Mouse (Mus musculus) lung, postnatal 0 days (tissue): ENCODE data around the gene Elf2. TPM values are rescaled to one million over a fixed set of nuclear protein-coding genes. Genes with fewer than 3 reads are reported as not detected.
A peak's percentile ranks its signal among the peaks of the same experiment; 100 is the strongest.

ENCODE experiments used
- ATAC-seq: fragments of 200-750 bp; cut with Nextera tagmentation; 2 replicates; pipeline ENCODE4 v1.8.0; 2017; ENCODE audit warnings: moderate library complexity
- DNase-seq: peaks from one replicate; pipeline ENCODE4 v3.0.0-alpha.2; 2016; ENCODE audit warnings: low spot score
- H3K27ac ChIP-seq: fragments of 300-500 bp; sonication (generic); 2 replicates; pipeline ENCODE4 v1.5.1; 2014; ENCODE audit warnings: antibody characterized with exemption, mild to moderate bottlenecking, low read length, mixed read lengths
- H3K27me3 ChIP-seq: fragments of 300-500 bp; sonication (generic); replicated peaks from 2 replicates; pipeline ENCODE4 v1.6.1; 2014; ENCODE audit warnings: low read length, mixed read lengths; ENCODE audit not compliant: insufficient read depth
- H3K36me3 ChIP-seq: fragments of 300-500 bp; sonication (generic); 2 replicates; pipeline ENCODE4 v1.6.1; 2014; ENCODE audit warnings: low read length, mixed read lengths; ENCODE audit not compliant: insufficient read depth
- H3K4me1 ChIP-seq: fragments of 300-500 bp; sonication (generic); 2 replicates; pipeline ENCODE4 v1.6.1; 2014; ENCODE audit warnings: antibody characterized with exemption, low read depth, low read length, mixed read lengths; ENCODE audit not compliant: insufficient read depth
- H3K4me2 ChIP-seq: fragments of 300-500 bp; sonication (generic); replicated peaks from 2 replicates; pipeline ENCODE4 v1.6.1; 2014; ENCODE audit warnings: low read depth, mild to moderate bottlenecking, low read length, moderate library complexity, mixed read lengths
- H3K4me3 ChIP-seq: fragments of 300-500 bp; sonication (generic); 2 replicates; pipeline ENCODE4 v1.5.1; 2014; ENCODE audit warnings: low read depth, low read length
- H3K9ac ChIP-seq: fragments of 300-500 bp; sonication (generic); replicated peaks from 2 replicates; pipeline ENCODE4 v1.6.1; 2014; ENCODE audit warnings: low read depth, mild to moderate bottlenecking
- H3K9me3 ChIP-seq: fragments of 300-500 bp; sonication (generic); 2 replicates; pipeline ENCODE4 v1.6.1; 2016; ENCODE audit warnings: low read length, mixed read lengths
- CTCF ChIP-seq: IDR thresholded peaks from 2 replicates; pipeline ENCODE4 v1.5.1; 2016; ENCODE audit warnings: antibody characterized with exemption, mild to moderate bottlenecking
- EP300 ChIP-seq: IDR thresholded peaks from 2 replicates; pipeline ENCODE4 v1.6.1; 2016; ENCODE audit warnings: antibody characterized with exemption, mild to moderate bottlenecking, control low read depth
- WGBS: fragments of 180-500 bp; shearing (Covaris S2); extraction: QIAGEN DNeasy Blood & Tissue Kit; methylation state at CpG from one replicate; pipeline ENCODE4 v1.1.7; 2014; 5-methylcytosine and 5-hydroxymethylcytosine counted together
- polyA plus RNA-seq: library from polyadenylated mRNA; unstranded; fragments of >200 nt; fragmentation: Nextera tagmentation; extraction: Ambion mirVana; gene quantifications from 2 replicates; pipeline ENCODE4 v1.2.1, GENCODE M21; 2015

Gene Elf2
- polyA plus RNA-seq, 1 experiment from 2014 or later = 55.8 TPM

GRCm38 (mm10) chr3:51328546-51328945 is 11.9 kb downstream of the Elf2 start:
- Histone ChIP-seq H3K4me1 (no peaks in the 10 kb centered on the region; the same call in 1 of the 2 replicates), H3K4me3 (no peak overlapping the region), H3K9ac (no peak overlapping the region), H3K9me3 (no peaks in the 10 kb centered on the region), H3K27ac (no peak overlapping the region), H3K4me2 (no peak overlapping the region), H3K36me3 (no peaks in the 10 kb centered on the region), H3K27me3 (no peaks in the 10 kb centered on the region)
- DNase-seq (no peak), ATAC-seq (no peak)
- TF ChIP-seq CTCF = no peak
- TF ChIP-seq EP300 = no peak
- WGBS = 83% methylated on average over 12 of the region's 12 CpGs

GRCm38 (mm10) chr3:51327817-51328216 is 12.6 kb downstream of the Elf2 start:
- Histone ChIP-seq H3K27ac (no peak overlapping the region), H3K9ac (no peak overlapping the region), H3K27me3 (no peaks in the 10 kb centered on the region), H3K4me1 (no peaks in the 10 kb centered on the region), H3K36me3 (no peaks in the 10 kb centered on the region), H3K4me2 (no peak overlapping the region), H3K4me3 (no peak overlapping the region), H3K9me3 (no peaks in the 10 kb centered on the region)
- peak; percentile 37 for DNase-seq
- TF ChIP-seq EP300 (no peak), CTCF (no peak)
- ATAC-seq = no peak; the same call in 1 of the 2 replicates
- WGBS = 54% methylated on average over 5 of the region's 5 CpGs

GRCm38 (mm10) chr3:51327429-51327797 is 13.1 kb downstream of the Elf2 start:
- DNase-seq (no peak), ATAC-seq (peak; percentile 26; the same call in 1 of the 2 replicates)
- Histone ChIP-seq H3K36me3 (no peaks in the 10 kb centered on the region), H3K4me2 (no peak overlapping the region), H3K27ac (no peak overlapping the region), H3K27me3 (no peaks in the 10 kb centered on the region), H3K9me3 (no peaks in the 10 kb centered on the region), H3K4me3 (no peak overlapping the region), H3K4me1 (no peaks in the 10 kb centered on the region), H3K9ac (no peak overlapping the region)
- TF ChIP-seq EP300 (no peak), CTCF (peak; percentile 44)
- WGBS = 89% methylated on average over 5 of the region's 5 CpGs

DNA sequence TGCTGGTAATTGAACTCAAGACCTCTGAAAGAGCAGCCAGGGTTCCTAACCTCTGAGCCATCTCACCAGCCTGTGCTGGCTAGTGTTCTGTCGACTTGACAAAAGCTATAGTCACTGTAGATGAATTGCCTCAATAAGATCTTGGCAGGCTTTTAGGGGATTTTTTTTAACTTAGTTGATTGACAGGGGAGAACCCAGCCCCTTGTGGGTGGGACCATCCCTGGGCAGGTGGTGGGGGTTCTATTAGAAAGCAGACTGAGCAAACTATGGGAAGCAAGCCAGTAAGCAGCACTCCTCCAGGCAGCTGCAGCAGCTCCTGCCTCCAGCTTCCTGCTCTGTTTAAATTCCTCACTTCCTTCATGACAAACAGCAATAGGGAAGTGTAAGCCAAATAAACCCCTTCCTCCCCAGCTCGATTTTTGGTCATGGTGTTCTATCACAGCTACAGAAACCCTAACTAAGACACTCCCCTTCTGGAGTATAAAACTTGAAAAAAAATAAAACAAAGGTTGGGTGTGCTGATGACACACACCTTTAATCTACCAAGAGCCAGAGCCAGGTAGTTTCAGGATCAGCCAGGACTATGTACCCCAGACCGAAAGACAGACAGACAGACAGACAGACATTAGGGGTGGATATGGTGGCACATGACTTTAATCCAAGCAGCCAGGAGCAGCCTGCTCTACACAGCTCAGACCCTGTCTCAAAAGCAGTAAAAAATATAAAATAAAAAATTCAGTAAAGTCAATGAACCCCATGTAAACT is 13.6 kb downstream of the Elf2 start:
- Histone ChIP-seq H3K36me3 (no peaks in the 10 kb centered on the region), H3K4me1 (no peaks in the 10 kb centered on the region), H3K9ac (no peak overlapping the region), H3K27ac (no peak overlapping the region), H3K4me3 (no peak overlapping the region), H3K27me3 (no peaks in the 10 kb centered on the region), H3K4me2 (no peak overlapping the region), H3K9me3 (no peaks in the 10 kb centered on the region)
- TF ChIP-seq EP300 (no peak), CTCF (no peak)
- ATAC-seq = peak; percentile 84
- WGBS = 46% methylated on average over 3 of the region's 3 CpGs
- DNase-seq = peak; percentile 67

DNA sequence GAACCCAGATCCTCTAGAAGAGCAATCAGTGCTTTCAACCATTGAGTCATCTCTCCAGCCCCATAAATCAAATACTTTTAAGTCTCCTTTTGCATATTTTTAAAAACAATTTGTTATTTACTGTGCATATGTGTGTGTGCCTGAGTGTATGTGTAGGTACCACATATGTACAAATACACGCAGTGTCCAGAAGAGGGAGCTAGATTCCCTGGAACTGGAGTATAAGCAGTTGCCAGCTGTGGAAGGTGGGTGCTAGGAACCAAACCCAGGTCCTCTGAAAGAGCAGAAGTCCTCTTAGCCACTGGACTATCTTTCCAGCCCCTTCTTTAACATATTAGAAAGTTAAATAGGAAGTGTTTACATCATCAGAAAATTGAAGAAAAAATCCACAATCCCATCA is 15.0 kb downstream of the Elf2 start:
- no peaks in the 10 kb centered on the region for H3K4me1 ChIP-seq
- TF ChIP-seq EP300 (no peak), CTCF (peak; percentile 33)
- H3K9ac ChIP-seq = no peak overlapping the region
- no peak overlapping the region for H3K27ac ChIP-seq
- DNase-seq = no peak
- ATAC-seq = no peak
- no peak overlapping the region for H3K4me2 ChIP-seq
- WGBS = 63% methylated on average over 1 of the region's 1 CpGs
- no peaks in the 10 kb centered on the region for H3K36me3 ChIP-seq
- H3K9me3 ChIP-seq = no peaks in the 10 kb centered on the region
- no peaks in the 10 kb centered on the region for H3K27me3 ChIP-seq
- H3K4me3 ChIP-seq = no peak overlapping the region

DNA sequence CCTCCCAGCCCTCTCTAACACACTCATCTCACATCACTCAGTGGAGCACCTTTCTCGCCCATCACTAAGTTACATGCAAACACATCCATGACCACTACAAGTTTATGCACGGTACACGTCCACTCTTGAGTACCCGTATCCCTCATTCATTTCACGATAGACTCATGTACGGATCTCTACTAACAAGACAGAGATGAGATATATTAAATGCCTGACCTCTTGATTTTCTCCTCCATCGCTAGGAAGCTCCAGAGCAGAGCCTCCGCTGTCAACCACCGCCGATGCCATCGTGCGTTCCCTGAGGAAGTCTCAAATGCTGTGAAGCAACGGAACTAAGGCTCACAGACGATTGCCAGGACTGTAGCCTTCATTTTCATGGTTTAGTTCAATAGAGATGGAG is 17.5 kb downstream of the Elf2 start:
- ATAC-seq = no peak
- H3K36me3 ChIP-seq = 0 out of 2 replicates have a peak, but pooled peaks cover 6% of the 10 kb centered on the region
- no peaks in the 10 kb centered on the region for H3K27me3 ChIP-seq
- 96% methylated on average over 14 of the region's 14 CpGs for WGBS
- no peak overlapping the region for H3K4me3 ChIP-seq
- no peak overlapping the region for H3K27ac ChIP-seq
- no peak for DNase-seq
- H3K9ac ChIP-seq = no peak overlapping the region
- TF ChIP-seq EP300 (no peak), CTCF (no peak)
- no peak overlapping the region for H3K4me2 ChIP-seq
- no peaks in the 10 kb centered on the region for H3K9me3 ChIP-seq
- H3K4me1 ChIP-seq = no peaks in the 10 kb centered on the region
